Mouse (Mus musculus) CD4-positive, CD25-positive, alpha-beta regulatory T cell, adult 9 weeks (primary cell): ENCODE measurements around the gene Trabd2b. TPM values are rescaled to one million over a fixed set of nuclear protein-coding genes. Genes with fewer than 3 reads are reported as not detected.

ENCODE experiments used
- polyA plus RNA-seq: library from polyadenylated mRNA; unstranded; fragments of 100-300 nt; shearing (Covaris generic); gene quantifications from one replicate; pipeline ENCODE4 v1.2.1, GENCODE M21; 2017

Trabd2b gene
- not detected for polyA plus RNA-seq

GRCm38 (mm10) chr4:114406355-114407101 lies at the start of gene Trabd2b:
TSS of gene Trabd2b (plus strand) at chr4:114406724.

Other genes with a start within 250 kb of the Trabd2b start
- not detected for gene Skint11, start 243.3 kb upstream of the Trabd2b start, polyA plus RNA-seq